Mouse (Mus musculus) limb, embryonic 14.5 days (tissue): Measurements from ENCODE around the gene Camk2d. TPM values are rescaled to one million over a fixed set of nuclear protein-coding genes. Genes with fewer than 3 reads are reported as not detected.

Experiments used
- ATAC-seq: fragments of 200-750 bp; cut with Nextera tagmentation; 2 replicates; pipeline ENCODE4 v1.8.0; 2017; ENCODE audit warnings: low read depth, moderate number of reproducible peaks, moderate TSS enrichment; ENCODE audit not compliant: low FRiP score
- DNase-seq: peaks from one replicate; pipeline ENCODE4 v3.0.0-alpha.2; 2015; ENCODE audit warnings: low spot score
- H3K27ac ChIP-seq: fragments of 300-500 bp; sonication (generic); replicated peaks from 2 replicates; pipeline ENCODE4 v1.5.1; 2014; ENCODE audit warnings: low read depth, mild to moderate bottlenecking, low read length, moderate library complexity, mixed read lengths
- H3K27me3 ChIP-seq: fragments of 300-500 bp; sonication (generic); 2 replicates; pipeline ENCODE4 v1.6.1; 2014; ENCODE audit warnings: low read length, mixed read lengths; ENCODE audit not compliant: control insufficient read depth, insufficient read depth
- H3K36me3 ChIP-seq: fragments of 300-500 bp; sonication (generic); 2 replicates; pipeline ENCODE4 v1.6.1; 2014; ENCODE audit warnings: mild to moderate bottlenecking, low read length, moderate library complexity, mixed read lengths; ENCODE audit not compliant: control insufficient read depth, insufficient read depth
- H3K4me1 ChIP-seq: fragments of 300-500 bp; sonication (generic); 2 replicates; pipeline ENCODE4 v1.6.1; 2014; ENCODE audit warnings: antibody characterized with exemption, low read length, mixed read lengths; ENCODE audit not compliant: control insufficient read depth, insufficient read depth
- H3K4me2 ChIP-seq: fragments of 300-500 bp; sonication (generic); replicated peaks from 2 replicates; pipeline ENCODE4 v1.6.1; 2014; ENCODE audit warnings: low read depth, mild to moderate bottlenecking, low read length, moderate library complexity; ENCODE audit not compliant: severe bottlenecking
- H3K4me3 ChIP-seq: fragments of 300-500 bp; sonication (generic); replicated peaks from 2 replicates; pipeline ENCODE4 v1.5.1; 2014; ENCODE audit warnings: low read length
- H3K9ac ChIP-seq: fragments of 300-500 bp; sonication (generic); 2 replicates; pipeline ENCODE4 v1.6.1; 2014; ENCODE audit warnings: mild to moderate bottlenecking, low read depth, low read length, moderate library complexity; ENCODE audit not compliant: severe bottlenecking
- H3K9me3 ChIP-seq: fragments of 300-500 bp; sonication (generic); 2 replicates; pipeline ENCODE4 v1.6.1; 2016; ENCODE audit warnings: low read length; ENCODE audit not compliant: control insufficient read depth
- POLR2A ChIP-seq: fragments of 200-500 bp; IDR thresholded peaks from 2 replicates; pipeline ENCODE4 v1.8.0; 2012; ENCODE audit warnings: inconsistent platforms, mild to moderate bottlenecking, moderate library complexity, borderline replicate concordance; ENCODE audit not compliant: insufficient read depth, insufficient read length; ENCODE audit errors: extremely low read depth
- WGBS: fragments of 180-500 bp; shearing (Covaris S2); extraction: QIAGEN DNeasy Blood & Tissue Kit; methylation state at CpG from one replicate; pipeline ENCODE4 v1.1.7; 2014; 5-methylcytosine and 5-hydroxymethylcytosine counted together
- polyA plus RNA-seq, 2 experiments: library from polyadenylated mRNA; depleted of rRNA in 1 of 2; stranded (reverse) in 1 of 2; unstranded in 1 of 2; fragments of >200 nt; fragmentation: Nextera tagmentation in 1 of 2; extraction: Ambion mirVana in 1 of 2; gene quantifications; 2 replicates each; pipeline versions ENCODE4 v1.2.1 to v1.2.3; 2012 to 2014

Gene Camk2d
- polyA plus RNA-seq, 2 experiments, result 37.4 to 40.0 TPM

DNA sequence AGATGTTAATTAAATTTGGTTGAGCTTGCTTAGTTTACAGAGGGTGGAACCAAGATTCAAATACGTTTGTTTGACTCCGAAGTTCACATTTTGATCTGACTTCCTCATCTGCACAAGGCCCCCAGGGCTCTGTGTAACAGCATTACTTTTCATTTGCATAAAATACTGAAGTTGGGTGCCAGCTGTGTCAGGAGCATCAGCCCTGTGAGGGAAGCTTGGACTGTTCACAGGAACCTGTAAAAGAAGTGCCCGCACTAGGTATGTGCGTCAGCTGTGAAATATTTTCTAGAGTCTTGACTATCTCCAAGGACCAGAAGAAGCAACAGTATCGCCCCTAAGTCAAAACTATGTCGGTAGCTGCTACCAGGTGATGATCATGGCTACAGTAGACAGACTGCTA lies 100.5 kb downstream of the Camk2d start:
- no peak overlapping the region for H3K9ac ChIP-seq
- H3K9me3 ChIP-seq, result no peaks in the 10 kb centered on the region
- ATAC-seq (no peak), DNase-seq (no peak)
- no peaks in the 10 kb centered on the region for H3K27me3 ChIP-seq
- peaks cover 15% of the 10 kb centered on the region for H3K4me1 ChIP-seq
- no peak overlapping the region for H3K4me3 ChIP-seq
- no peak overlapping the region for H3K4me2 ChIP-seq
- no peak for TF ChIP-seq POLR2A
- no peaks in the 10 kb centered on the region for H3K36me3 ChIP-seq
- 81% methylated on average over 6 of the region's 6 CpGs for WGBS
- no peak overlapping the region for H3K27ac ChIP-seq

DNA sequence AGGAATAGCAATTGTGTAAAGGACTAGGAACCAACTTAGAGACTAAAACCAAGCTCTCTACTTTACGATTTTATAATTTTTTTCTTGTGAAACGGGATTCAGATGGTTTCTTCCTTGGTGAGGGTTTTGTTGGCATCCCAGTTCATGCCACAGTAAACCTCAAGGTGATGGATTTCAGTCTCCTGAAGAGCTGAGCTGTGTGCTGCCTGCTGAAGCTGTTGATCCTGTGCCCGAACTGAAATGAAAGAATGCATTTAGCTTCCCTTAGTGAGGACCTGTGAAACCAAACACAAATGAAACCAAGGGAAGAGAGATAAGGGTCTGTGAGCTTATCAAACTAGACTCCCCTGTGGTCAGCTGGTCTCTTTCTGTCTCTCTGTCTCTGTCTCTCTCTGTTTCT lies 103.6 kb downstream of the Camk2d start:
- Histone ChIP-seq H3K36me3 (no peaks in the 10 kb centered on the region), H3K27ac (no peak overlapping the region), H3K27me3 (no peaks in the 10 kb centered on the region), H3K4me1 (peaks cover 4% of the 10 kb centered on the region; the same call in 1 of the 2 replicates), H3K4me3 (no peak overlapping the region), H3K4me2 (no peak overlapping the region), H3K9ac (no peak overlapping the region), H3K9me3 (peaks cover 4% of the 10 kb centered on the region; the same call in 1 of the 2 replicates)
- 66% methylated on average over 3 of the region's 3 CpGs for WGBS
- DNase-seq (no peak), ATAC-seq (no peak)
- no peak for TF ChIP-seq POLR2A

- Histone ChIP-seq H3K27me3 (no peaks in the 10 kb centered on the region), H3K9ac (no peak overlapping the region), H3K4me3 (no peak overlapping the region), H3K4me2 (no peak overlapping the region), H3K4me1 (peaks cover 4% of the 10 kb centered on the region; the same call in 1 of the 2 replicates), H3K9me3 (peaks cover 4% of the 10 kb centered on the region; the same call in 1 of the 2 replicates), H3K27ac (no peak overlapping the region), H3K36me3 (no peaks in the 10 kb centered on the region)
- DNase-seq (no peak), ATAC-seq (no peak)
- WGBS, result 84% methylated on average over 6 of the region's 6 CpGs
- TF ChIP-seq POLR2A, result no peak
Measured at GRCm38 (mm10) chr3:126701067-126701466, 105.0 kb downstream of the Camk2d start.

DNA sequence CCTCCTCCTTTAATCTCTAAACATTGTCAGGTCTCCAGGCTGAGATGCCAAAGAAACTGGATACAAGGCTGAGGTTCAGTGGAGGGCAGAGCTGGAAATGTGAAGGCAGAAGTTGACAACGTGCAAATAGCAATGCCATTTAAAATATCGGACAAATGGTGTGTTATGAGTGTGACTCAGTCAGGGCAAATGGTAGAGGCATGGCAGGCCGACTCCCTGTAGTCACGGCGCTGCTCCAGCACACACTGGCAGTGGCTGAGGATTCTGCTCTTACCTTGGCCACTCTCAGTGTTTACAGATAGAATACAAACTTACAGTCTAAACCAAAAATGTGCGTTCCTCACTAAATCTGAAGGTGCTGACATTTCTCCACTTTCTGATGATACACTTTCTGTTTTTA lies 105.5 kb downstream of the Camk2d start:
- Histone ChIP-seq H3K9ac (no peak overlapping the region), H3K4me2 (no peak overlapping the region), H3K4me3 (no peak overlapping the region), H3K27ac (no peak overlapping the region), H3K36me3 (no peaks in the 10 kb centered on the region), H3K27me3 (no peaks in the 10 kb centered on the region), H3K9me3 (peaks cover 4% of the 10 kb centered on the region; the same call in 1 of the 2 replicates), H3K4me1 (peaks cover 4% of the 10 kb centered on the region; the same call in 1 of the 2 replicates)
- ATAC-seq, result no peak
- no peak for TF ChIP-seq POLR2A
- WGBS, result 83% methylated on average over 6 of the region's 6 CpGs
- DNase-seq, result no peak

- no peak overlapping the region for H3K27ac ChIP-seq
- H3K4me2 ChIP-seq, result no peak overlapping the region
- H3K4me1 ChIP-seq, result peaks cover 4% of the 10 kb centered on the region; the same call in 1 of the 2 replicates
- peaks cover 4% of the 10 kb centered on the region; the same call in 1 of the 2 replicates for H3K9me3 ChIP-seq
- H3K27me3 ChIP-seq, result no peaks in the 10 kb centered on the region
- no peak overlapping the region for H3K4me3 ChIP-seq
- DNase-seq (no peak), ATAC-seq (no peak)
- WGBS, result 67% methylated on average over 1 of the region's 1 CpGs
- no peak for TF ChIP-seq POLR2A
- no peak overlapping the region for H3K9ac ChIP-seq
- H3K36me3 ChIP-seq, result no peaks in the 10 kb centered on the region
Measured at GRCm38 (mm10) chr3:126705490-126705889, 109.4 kb downstream of the Camk2d start.

DNA sequence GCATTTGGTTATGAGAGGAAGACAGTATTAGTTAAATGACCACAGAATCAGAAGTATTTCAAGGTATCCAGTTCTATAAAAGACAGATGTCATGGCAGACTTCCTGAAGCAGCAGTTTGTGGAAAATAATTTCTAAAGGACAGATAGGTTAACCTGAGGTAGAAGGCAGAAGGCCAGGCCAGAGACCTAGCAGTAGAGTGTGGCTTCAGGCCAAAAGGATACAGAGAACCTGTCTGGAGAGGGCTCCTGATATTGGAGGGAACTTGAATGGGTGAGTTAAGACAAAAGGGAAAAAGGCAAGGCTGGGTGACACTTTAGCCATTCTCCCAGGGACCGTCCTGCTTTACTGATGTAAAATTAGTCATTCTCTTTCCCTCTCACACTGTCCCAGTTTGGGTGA lies 118.2 kb downstream of the Camk2d start:
- Histone ChIP-seq H3K4me1 (no peaks in the 10 kb centered on the region), H3K9me3 (no peaks in the 10 kb centered on the region), H3K4me3 (no peak overlapping the region), H3K36me3 (no peaks in the 10 kb centered on the region), H3K27ac (no peak overlapping the region), H3K27me3 (no peaks in the 10 kb centered on the region), H3K9ac (no peak overlapping the region), H3K4me2 (no peak overlapping the region)
- no peak for TF ChIP-seq POLR2A
- WGBS, result 86% methylated on average over 1 of the region's 1 CpGs
- DNase-seq (no peak), ATAC-seq (no peak)
